Mouse (Mus musculus) ES-Bruce4 (cell line): Measurements from ENCODE around the gene Sp7.

ENCODE experiments used
- CTCF ChIP-seq: IDR thresholded peaks from one replicate; pipeline ENCODE4 v1.8.1; 2011; ENCODE audit warnings: low read depth, low read length
- EP300 ChIP-seq: IDR thresholded peaks from 2 replicates; pipeline ENCODE4 v1.6.1; 2011; ENCODE audit warnings: low read depth, low read length; ENCODE audit not compliant: insufficient read depth
- POLR2A ChIP-seq: IDR thresholded peaks from one replicate; pipeline ENCODE4 v1.8.1; 2011; ENCODE audit warnings: low read length; ENCODE audit not compliant: insufficient read depth

DNA sequence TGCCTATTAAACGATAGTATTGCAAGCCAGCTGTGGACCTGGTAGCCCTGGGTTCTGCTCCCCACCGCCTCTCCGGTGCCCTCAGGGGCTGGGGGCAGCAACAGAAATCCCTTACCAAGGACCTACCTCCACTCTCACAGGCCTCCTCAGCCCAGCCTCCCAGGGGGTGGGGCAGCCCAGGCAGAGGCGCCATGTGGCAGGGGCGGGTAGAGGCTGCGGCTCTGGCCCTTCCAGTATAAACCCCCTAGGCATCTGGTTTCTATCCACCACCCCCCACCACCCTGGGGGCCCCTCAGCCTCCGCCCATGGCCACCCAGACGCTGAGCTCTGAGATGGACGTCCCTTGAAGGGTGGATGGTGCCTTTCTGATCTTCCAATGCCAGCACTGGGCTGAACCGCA, 3.7 kb upstream of the Sp7 start:
- TF ChIP-seq CTCF (no peak), POLR2A (no peak), EP300 (0 out of 2 replicates have a peak, but pooled peaks have one; percentile 6)
